Mouse (Mus musculus) brain, adult 2 months (tissue): ENCODE measurements at regions not wholly inside any gene's neighbourhood (a gene's known extent, or its start where the extent isn't known, plus 50 kb on each side); places are given as distances from the start of the nearest gene placed in this dataset.

ENCODE experiments used
- DNase-seq: peaks from one replicate; pipeline ENCODE4 v3.0.0; 2011; ENCODE audit warnings: low read depth, low spot score

DNA sequence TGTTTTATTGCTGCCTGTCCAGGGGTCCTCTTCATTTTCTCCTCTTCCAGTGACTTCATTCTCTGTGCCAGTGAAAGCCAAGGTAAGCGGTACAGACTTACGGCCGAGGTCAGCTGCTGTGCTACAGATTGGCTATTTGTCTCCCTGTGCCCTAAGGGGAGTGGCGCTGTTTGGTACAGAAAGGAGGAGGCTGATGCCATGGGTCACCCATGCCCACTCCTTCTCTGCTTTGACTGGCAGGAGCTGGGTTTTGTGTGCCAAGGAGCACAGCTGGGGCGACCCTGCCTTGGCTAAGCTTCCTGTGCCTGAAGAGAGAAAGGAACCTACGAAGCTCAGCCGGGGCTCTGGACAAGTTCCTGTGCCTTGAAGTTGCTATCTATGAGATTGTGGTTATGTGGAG lies 70.0 kb upstream of the Fggy start:
- DNase-seq: no peak

DNA sequence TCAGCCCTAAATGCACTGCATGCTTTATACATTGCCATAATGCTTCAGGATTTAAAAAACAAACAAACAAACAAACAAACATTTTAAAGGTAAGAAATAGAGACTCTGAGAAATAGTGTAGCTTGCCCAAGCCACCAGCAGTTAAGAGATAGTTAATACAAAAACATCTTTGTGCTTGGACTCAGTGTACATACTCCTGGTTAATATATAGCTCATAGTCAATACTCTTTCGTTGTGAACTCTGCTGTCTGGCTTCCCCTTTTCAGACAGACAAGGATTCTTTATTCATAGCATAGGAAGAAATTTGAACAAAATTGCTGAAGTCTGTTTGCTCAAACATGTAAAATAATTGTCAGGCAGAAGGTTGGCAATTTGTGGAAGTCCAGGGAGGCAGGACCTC lies 69.3 kb upstream of the Fggy start:
- DNase-seq: no peak

DNA sequence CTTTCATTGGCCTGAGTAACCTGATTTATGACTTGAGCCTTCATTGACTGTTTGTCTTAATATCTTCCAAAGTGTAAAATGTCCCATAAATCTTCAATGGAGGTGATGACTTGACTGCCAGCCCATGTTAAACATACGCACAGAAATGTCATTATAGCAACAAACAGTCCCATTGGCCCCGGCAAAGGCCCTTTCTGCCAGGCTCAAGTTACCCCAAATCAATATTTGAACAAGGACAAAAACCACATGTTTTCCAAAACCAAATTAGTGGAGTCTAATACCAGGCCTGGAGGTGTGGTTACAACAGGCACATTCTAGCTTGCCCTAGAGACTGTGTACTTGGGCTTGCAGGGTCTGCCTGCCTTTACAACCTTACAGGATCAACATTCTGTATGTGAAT lies 68.2 kb upstream of the Fggy start:
- DNase-seq: no peak

DNA sequence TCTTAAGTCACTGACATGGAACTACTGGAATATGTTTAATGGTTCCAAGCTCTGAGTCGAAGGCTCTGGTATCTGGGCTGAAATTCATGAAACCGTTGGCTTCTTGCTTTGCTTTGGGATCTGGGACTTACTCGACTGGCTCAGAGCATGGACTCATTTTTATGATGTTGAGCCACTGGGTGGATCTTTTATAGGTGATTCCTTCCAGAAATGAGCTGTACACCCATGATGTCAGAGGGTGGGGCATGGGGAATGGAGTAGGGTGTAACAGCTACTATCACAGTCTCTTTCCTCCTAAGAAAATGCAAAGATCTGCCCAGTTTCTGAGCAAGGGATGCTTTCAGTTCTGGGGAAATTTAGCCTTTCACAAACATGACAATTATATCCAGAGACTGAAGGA lies 57.0 kb upstream of the Fggy start:
- no peak for DNase-seq

DNA sequence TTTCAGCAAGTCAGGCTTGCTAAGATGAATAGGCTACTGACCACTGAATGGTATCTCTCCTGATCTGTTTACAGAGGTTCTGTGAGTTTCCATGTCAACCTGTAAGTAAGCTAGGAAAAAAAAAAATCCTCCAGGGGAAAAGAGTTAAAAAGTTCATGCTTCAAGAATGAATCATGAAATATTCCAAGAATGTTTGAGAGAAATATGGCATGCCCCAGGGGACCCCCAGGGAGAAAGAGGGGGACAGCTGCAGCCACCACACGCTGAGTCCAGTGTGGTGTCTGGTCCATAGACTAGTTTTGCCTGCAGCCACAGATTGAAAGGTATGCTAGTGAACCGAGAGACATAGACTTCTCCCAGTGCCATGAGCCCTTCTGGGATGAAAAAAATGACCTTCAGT lies 56.1 kb upstream of the Fggy start:
- DNase-seq: no peak

DNA sequence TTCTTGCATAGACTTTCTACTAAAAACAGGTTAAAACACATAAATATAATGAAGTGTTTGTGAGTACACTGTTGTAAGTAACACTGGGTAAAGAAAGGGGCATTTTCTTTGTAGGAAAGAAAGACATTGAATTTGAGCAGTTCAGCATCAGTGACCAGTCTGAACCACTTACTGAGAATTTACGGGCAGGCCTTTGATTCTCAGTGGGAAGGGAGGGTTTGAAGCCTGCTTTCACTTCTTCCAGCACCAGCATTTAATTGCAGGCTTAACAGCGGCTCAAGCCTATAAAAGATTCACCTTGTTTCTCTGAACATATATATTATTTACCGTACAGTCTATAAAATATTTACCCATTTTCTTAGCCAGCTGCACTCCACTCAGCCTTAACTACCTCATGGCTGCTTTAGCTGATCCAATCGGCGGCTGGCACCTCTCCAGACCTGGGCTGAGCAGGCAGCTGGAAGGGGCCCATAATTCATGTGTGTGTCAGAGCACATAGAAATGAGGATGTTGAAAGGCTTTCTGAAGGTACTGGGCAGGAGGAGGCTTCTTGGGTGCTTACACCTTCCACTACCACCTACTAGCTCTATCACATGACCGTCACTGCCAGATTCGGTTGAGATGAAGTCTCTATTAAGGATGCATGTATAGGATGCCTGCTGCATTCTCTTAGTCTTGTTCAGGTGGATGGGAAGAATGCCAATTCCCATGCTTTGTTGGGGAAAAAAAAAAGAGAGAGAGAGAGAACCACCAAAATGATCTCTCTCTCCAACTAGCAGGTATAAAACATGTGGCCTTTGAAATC lies 50.0 kb upstream of the Fggy start:
- no peak for DNase-seq
